Mouse (Mus musculus): ENCODE data around the gene Phf20.

- TF ChIP-seq CTCF (IDR thresholded peaks at IDR 0.05; ENCODE audit: control insufficient read depth, insufficient read depth, insufficient replicate concordance, low read depth, low read length) (no peak), POLR2A (IDR thresholded peaks at IDR 0.05; ENCODE audit: control insufficient read depth, low read depth, low read length) (no peak)
These were observed 45.4 kb downstream of the Phf20 start for GRCm38 (mm10) chr2:156241662-156242061.

All from testis, adult 2 months (tissue).